Mouse (Mus musculus): ENCODE results near the gene Car14. TPM values are rescaled to one million over a fixed set of nuclear protein-coding genes. Genes with fewer than 3 reads are reported as not detected.
"Not testable (repeated sequence)": the region's sequence is repeated elsewhere in the genome, so short reads cannot be mapped to it uniquely, and the experiment has no call there.

The Car14 gene
- polyA plus RNA-seq, 1 experiment: not detected

DNA sequence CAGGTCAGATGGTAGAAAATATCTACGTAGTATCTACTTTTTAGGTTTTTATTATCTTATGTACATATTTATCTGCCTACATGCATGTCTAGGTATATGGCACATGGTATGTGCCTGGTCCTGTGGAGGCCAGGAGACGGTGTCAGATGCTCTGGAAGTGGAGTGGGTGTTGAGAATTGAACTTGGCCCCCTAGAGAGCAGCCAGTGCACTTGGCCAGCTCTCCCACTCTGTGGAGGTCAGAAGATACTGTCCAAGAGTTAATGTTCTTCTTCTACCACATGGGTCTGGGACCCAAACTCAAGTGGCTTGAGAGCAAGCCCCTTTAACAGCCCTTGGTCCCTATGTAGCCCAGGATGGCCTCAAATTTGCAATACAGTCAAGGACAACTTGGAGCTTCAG is 37.1 kb downstream of the Car14 start:
- Histone ChIP-seq H3K9me3 (ENCODE audit: control insufficient read depth, low read length) (no peaks in the 10 kb centered on the region), H3K36me3 (ENCODE audit: control insufficient read depth) (peaks cover 70% of the 10 kb centered on the region), H3K27me3 (ENCODE audit: control insufficient read depth) (no peaks in the 10 kb centered on the region), H3K4me3 (replicated peaks) (no peak overlapping the region), H3K4me1 (ENCODE audit: control insufficient read depth) (peaks cover 26% of the 10 kb centered on the region)
- TF ChIP-seq GATA1 (IDR thresholded peaks at IDR 0.05; ENCODE audit: low read length) (no peak), TAL1 (IDR thresholded peaks at IDR 0.05; ENCODE audit: low read length) (no peak)

GRCm38 (mm10) chr3:95866071-95866470 is 38.4 kb downstream of the Car14 start:
- H3K27me3 ChIP-seq (ENCODE audit: control insufficient read depth): no peaks in the 10 kb centered on the region
- no peak for TF ChIP-seq TAL1 (IDR thresholded peaks at IDR 0.05; ENCODE audit: low read length)
- no peak for TF ChIP-seq GATA1 (IDR thresholded peaks at IDR 0.05; ENCODE audit: low read length)
- peaks cover 18% of the 10 kb centered on the region for H3K4me1 ChIP-seq (ENCODE audit: control insufficient read depth)
- no peak overlapping the region for H3K4me3 ChIP-seq (replicated peaks)
- no peaks in the 10 kb centered on the region for H3K9me3 ChIP-seq (ENCODE audit: control insufficient read depth, low read length)
- peaks cover 75% of the 10 kb centered on the region for H3K36me3 ChIP-seq (ENCODE audit: control insufficient read depth)

DNA sequence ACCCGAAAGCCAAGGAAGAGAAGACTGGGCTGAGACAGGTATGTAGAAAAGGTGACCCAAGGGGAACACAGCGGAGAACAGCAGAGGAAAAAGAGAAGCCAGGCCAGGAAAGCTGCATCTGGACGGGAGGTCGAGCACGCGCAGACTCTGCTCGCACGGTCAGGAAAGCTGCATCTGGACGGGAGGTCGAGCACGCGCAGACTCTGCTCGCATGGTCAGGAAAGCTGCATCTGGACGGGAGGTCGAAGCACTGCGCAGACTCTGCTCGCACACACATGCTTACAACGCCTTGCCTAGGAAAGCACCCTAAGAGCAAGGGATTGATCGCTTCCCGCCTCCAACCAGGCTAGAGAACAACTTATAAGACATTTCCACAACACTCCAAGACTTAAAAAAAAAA is 38.9 kb downstream of the Car14 start:
- no peak overlapping the region for H3K4me3 ChIP-seq (replicated peaks)
- peaks cover 15% of the 10 kb centered on the region for H3K4me1 ChIP-seq (ENCODE audit: control insufficient read depth)
- no peaks in the 10 kb centered on the region for H3K27me3 ChIP-seq (ENCODE audit: control insufficient read depth)
- H3K36me3 ChIP-seq (ENCODE audit: control insufficient read depth): peaks cover 77% of the 10 kb centered on the region
- H3K9me3 ChIP-seq (ENCODE audit: control insufficient read depth, low read length): no peaks in the 10 kb centered on the region
- no peak for TF ChIP-seq TAL1 (IDR thresholded peaks at IDR 0.05; ENCODE audit: low read length)
- TF ChIP-seq GATA1 (IDR thresholded peaks at IDR 0.05; ENCODE audit: low read length): no peak

DNA sequence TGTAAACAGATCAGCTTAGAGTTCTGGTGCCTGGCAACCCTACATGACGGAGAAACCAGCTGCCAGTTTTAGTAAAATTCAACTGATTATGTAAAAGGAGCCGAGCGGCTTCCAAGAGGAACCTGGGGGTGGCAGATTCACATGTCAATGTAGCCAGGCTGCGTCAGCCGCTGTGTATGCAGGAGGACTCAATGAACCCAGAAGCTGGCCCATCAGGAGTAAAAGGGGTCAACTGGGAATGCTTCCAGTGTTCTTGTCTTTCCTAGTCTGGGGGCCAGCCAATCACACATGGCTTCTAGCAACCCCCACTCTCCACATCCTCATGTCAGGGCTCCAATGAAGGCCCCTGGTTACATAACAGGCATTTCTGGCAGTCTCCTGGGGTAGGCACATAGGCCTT is 39.4 kb downstream of the Car14 start:
- Histone ChIP-seq H3K4me3 (replicated peaks) (no peak overlapping the region), H3K9me3 (ENCODE audit: control insufficient read depth, low read length) (no peaks in the 10 kb centered on the region), H3K4me1 (ENCODE audit: control insufficient read depth) (peaks cover 13% of the 10 kb centered on the region), H3K27me3 (ENCODE audit: control insufficient read depth) (no peaks in the 10 kb centered on the region), H3K36me3 (ENCODE audit: control insufficient read depth) (peaks cover 76% of the 10 kb centered on the region)
- TF ChIP-seq TAL1 (IDR thresholded peaks at IDR 0.05; ENCODE audit: low read length) (no peak), GATA1 (IDR thresholded peaks at IDR 0.05; ENCODE audit: low read length) (no peak)

- H3K27me3 ChIP-seq (ENCODE audit: control insufficient read depth): no peaks in the 10 kb centered on the region
- H3K4me3 ChIP-seq (replicated peaks): no peak overlapping the region
- no peak for TF ChIP-seq TAL1 (IDR thresholded peaks at IDR 0.05; ENCODE audit: low read length)
- TF ChIP-seq GATA1 (IDR thresholded peaks at IDR 0.05; ENCODE audit: low read length): no peak
- no peaks in the 10 kb centered on the region for H3K9me3 ChIP-seq (ENCODE audit: control insufficient read depth, low read length)
- H3K4me1 ChIP-seq (ENCODE audit: control insufficient read depth): peaks cover 6% of the 10 kb centered on the region
- H3K36me3 ChIP-seq (ENCODE audit: control insufficient read depth): peaks cover 62% of the 10 kb centered on the region
Observed at GRCm38 (mm10) chr3:95863578-95863977, 40.9 kb downstream of the Car14 start.

DNA sequence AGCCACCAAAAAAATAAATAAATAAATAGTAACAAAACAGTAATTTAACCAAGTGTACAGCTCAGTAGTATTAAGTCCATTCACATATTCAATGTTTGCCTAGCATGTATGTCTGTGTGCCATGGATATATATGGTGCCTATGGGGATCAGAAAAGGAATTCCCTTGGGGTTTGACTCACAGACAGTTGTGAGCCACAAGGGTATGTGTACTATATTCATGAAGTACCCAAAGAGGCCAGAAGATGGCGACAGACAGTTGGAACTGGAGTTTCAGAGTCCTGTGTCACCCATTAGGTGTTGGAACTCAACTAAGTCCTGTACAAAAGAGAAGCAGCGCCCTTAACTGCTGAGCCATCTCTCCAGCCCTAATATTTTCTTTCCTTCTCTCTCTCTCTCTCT is 42.7 kb downstream of the Car14 start:
- Histone ChIP-seq H3K4me3 (replicated peaks) (no peak overlapping the region), H3K4me1 (ENCODE audit: control insufficient read depth) (peaks cover 8% of the 10 kb centered on the region), H3K27me3 (ENCODE audit: control insufficient read depth) (no peaks in the 10 kb centered on the region), H3K9me3 (ENCODE audit: control insufficient read depth, low read length) (no peaks in the 10 kb centered on the region), H3K36me3 (ENCODE audit: control insufficient read depth) (peaks cover 45% of the 10 kb centered on the region)
- TF ChIP-seq TAL1 (IDR thresholded peaks at IDR 0.05; ENCODE audit: low read length) (no peak), GATA1 (IDR thresholded peaks at IDR 0.05; ENCODE audit: low read length) (no peak)

GRCm38 (mm10) chr3:95861216-95861615 is 43.3 kb downstream of the Car14 start:
- H3K27me3 ChIP-seq (ENCODE audit: control insufficient read depth): no peaks in the 10 kb centered on the region
- TF ChIP-seq TAL1 (IDR thresholded peaks at IDR 0.05; ENCODE audit: low read length): no peak
- no peak for TF ChIP-seq GATA1 (IDR thresholded peaks at IDR 0.05; ENCODE audit: low read length)
- no peak overlapping the region for H3K4me3 ChIP-seq (replicated peaks)
- H3K36me3 ChIP-seq (ENCODE audit: control insufficient read depth): peaks cover 40% of the 10 kb centered on the region
- no peaks in the 10 kb centered on the region for H3K9me3 ChIP-seq (ENCODE audit: control insufficient read depth, low read length)
- H3K4me1 ChIP-seq (ENCODE audit: control insufficient read depth): peaks cover 13% of the 10 kb centered on the region

GRCm38 (mm10) chr3:95860323-95860722 is 44.2 kb downstream of the Car14 start:
- Histone ChIP-seq H3K27me3 (ENCODE audit: control insufficient read depth) (no peaks in the 10 kb centered on the region), H3K4me1 (ENCODE audit: control insufficient read depth) (peaks cover 18% of the 10 kb centered on the region), H3K4me3 (replicated peaks) (no peak overlapping the region), H3K9me3 (ENCODE audit: control insufficient read depth, low read length) (no peaks in the 10 kb centered on the region), H3K36me3 (ENCODE audit: control insufficient read depth) (peaks cover 33% of the 10 kb centered on the region)
- TF ChIP-seq GATA1 (IDR thresholded peaks at IDR 0.05; ENCODE audit: low read length): no peak
- no peak for TF ChIP-seq TAL1 (IDR thresholded peaks at IDR 0.05; ENCODE audit: low read length)

DNA sequence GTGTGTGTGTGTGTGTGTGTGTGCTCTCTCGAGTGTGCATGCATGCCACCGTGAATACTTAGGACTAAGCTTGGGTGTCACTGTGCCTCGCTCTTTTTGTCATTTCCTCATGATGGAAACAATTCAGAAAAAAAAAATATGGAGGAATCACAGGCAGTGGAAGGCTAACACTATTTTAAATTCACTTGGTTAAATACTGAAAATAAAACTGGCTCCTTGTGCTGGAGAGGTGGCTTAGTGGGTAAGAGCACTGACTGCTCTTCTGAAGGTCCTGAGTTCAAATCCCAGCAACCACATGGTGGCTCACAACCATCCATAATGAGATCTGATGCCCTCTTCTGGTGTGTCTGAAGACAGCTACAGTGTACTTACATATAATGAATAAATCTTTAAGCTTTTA is 46.2 kb downstream of the Car14 start:
- not testable (repeated sequence) for H3K9me3 ChIP-seq (ENCODE audit: control insufficient read depth, low read length); H3K4me3 ChIP-seq (replicated peaks); H3K27me3 ChIP-seq (ENCODE audit: control insufficient read depth)
- peaks cover 27% of the 10 kb centered on the region for H3K36me3 ChIP-seq (ENCODE audit: control insufficient read depth)
- peaks cover 29% of the 10 kb centered on the region for H3K4me1 ChIP-seq (ENCODE audit: control insufficient read depth)

- not testable (repeated sequence) for H3K27me3 ChIP-seq (ENCODE audit: control insufficient read depth)
- H3K36me3 ChIP-seq (ENCODE audit: control insufficient read depth): peaks cover 32% of the 10 kb centered on the region
- peaks cover 40% of the 10 kb centered on the region for H3K4me1 ChIP-seq (ENCODE audit: control insufficient read depth)
Observed at GRCm38 (mm10) chr3:95857050-95857449, 47.4 kb downstream of the Car14 start.

More at GRCm38 (mm10) chr3:95857050-95857449, 47.4 kb downstream of the Car14 start:
- not testable (repeated sequence) for H3K9me3 ChIP-seq (ENCODE audit: control insufficient read depth, low read length); H3K4me3 ChIP-seq (replicated peaks)
